Mouse (Mus musculus) c-Kit-negative CD71-positive TER-119-positive erythroid progenitor cells, embryonic 14.5 days (primary cell): Measurements from ENCODE around the gene Kcnab2.

ENCODE experiments used
- DNase-seq: peaks from one replicate; pipeline ENCODE4 v3.0.0-alpha.2; 2013; ENCODE audit warnings: low read depth, low spot score

Gene Kcnab2

DNA sequence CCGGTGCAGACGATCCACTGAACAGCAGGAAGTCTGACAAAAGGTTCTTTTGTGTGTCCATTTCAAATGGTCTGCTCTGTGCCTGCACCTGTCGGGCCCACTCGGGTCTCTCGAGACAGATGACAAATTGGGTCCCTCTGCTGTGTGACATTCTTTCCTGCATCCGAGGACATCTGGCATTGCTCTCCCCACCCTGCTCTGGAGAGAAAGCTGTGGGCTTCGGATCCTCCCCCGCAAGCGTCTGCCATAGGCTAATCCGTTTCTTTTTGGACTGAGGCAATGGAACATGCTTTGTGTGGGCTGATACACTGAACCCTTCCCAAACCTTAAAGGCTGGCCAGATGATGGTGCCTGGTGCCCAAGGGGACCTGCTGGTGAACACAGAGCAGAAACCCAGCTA is 24.6 kb downstream of the Kcnab2 start:
- no peak for DNase-seq

DNA sequence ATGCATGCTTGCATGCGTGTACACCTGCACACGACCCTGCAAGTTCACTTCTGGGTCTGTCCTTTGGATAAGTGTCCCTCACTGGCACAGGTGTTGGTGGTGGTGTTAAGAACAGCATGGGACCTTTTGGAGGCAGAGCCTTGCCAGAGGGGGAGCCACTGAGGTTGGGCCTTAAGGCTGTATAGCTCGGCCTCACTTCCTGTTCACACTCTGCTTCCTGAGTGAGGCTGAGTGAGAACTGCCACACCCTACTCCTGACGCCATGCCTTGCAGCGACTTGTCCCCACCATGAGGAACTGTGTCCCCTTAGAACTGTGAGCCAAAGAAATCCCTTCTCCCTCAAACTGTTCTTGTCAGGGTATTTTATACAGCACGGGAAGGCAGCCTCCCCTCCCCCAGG is 26.3 kb downstream of the Kcnab2 start:
- no peak for DNase-seq

- no peak for DNase-seq
These were observed 29.0 kb downstream of the Kcnab2 start for GRCm38 (mm10) chr4:152448666-152449018.

DNA sequence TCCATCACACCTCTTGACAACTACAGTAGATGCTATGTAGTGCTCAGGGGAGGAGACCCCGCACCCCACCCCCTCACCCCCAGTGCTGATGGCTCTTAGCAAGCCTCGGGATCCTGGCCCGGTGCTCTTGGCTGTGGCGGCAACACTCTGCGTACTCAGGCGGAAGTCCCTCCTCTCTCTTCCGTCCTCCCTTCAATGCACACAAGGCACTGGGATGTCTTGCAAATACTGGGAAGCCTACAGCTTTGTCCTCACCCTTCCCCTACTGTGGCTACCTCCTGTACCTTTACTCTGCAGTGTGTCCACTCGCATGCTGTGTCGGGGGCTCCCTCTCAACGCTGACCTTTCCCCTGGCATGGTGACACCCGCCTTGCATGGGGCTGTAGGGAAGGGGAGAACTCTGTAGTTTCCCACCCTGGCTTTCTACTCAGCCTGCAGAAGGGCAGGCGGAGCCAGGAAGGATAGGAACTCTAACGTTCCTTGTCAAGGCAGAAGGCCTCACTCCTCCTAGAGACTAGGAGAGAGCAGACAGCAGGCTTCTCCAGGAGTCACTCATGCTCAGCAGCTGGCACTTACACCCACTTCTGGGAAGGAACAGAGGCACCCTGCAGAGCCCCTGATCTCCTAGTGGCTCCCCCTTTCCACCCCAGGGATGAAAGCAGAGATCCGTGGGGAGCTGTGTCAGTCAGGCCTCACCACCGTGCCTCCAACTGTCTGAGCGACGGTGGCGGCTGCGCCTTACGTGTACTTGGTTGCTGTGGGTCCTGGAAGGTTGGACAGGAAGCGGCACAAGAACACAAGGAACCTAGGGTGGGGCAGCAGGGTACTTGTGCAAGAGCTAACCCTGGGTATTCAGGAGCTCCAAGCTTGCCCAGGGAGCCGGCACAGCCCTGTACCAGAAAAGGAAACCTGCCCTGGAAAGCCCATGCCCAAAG is 29.7 kb downstream of the Kcnab2 start:
- DNase-seq, result no peak

- no peak for DNase-seq
These were observed 31.5 kb downstream of the Kcnab2 start for GRCm38 (mm10) chr4:152446178-152446577.

- DNase-seq, result no peak
These were observed 36.1 kb downstream of the Kcnab2 start for GRCm38 (mm10) chr4:152441536-152441935.

- no peak for DNase-seq
These were observed 36.8 kb downstream of the Kcnab2 start for GRCm38 (mm10) chr4:152440882-152441281.

- DNase-seq, result peak; percentile 19
These were observed 42.4 kb downstream of the Kcnab2 start for GRCm38 (mm10) chr4:152435255-152435654.

DNA sequence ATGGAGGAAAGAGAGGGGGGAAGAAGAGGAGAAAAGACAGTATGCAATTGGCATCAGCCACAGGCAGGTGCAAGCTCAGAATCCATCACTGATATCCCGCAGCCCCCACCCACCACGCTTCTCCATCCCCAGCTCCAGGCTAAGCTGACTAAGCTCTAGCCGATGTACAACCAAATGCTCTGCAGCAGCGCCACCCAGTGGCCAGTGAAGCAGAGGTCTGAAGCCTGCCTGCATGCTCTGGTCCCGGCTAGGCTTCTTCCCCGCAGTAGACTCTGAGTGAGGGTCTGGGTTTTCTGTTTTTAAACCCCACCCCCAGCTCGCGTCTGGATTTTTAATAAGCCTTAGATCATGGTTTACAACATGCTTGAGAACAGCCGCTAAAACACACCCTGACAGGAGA is 42.8 kb downstream of the Kcnab2 start:
- peak; percentile 28 for DNase-seq

DNA sequence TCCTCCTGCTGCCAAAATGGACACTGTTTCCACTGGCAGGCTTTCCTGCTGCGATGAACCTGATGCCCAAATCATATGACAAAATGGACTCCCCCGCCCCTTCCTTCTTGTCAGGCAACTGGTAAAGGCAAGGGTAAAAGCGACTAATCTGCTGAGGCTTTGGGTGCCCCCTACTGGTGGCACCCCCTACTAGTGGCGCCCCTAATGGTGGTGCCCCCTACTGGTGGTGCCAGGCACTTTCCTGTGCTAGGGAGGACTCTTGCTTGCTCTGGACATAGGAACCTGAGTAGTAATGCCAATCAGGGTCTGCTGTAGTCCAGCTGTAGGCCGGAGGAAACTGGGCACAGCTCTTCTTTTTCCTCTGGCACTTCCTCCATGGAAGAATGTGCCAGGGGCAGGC is 45.4 kb downstream of the Kcnab2 start:
- DNase-seq, result no peak

DNA sequence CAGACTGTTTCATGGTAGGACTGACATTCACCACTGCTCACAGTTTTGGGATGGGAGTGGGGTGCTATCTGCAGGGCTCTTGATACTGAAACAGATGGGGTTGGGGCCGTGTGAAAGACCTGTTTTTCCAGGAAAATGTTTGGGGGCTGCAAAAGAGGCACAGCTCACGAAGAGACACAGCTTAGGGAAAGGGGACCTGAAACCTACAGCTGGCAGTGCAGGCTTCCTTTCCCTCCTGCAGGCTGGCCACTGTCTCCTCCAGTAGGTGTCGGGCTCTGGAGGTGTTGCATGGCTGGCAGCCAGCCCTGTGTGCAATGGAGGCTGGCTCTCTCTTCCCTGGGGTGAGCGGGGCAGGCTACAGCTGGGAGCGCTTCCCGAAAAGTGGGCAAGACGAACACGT is 49.4 kb downstream of the Kcnab2 start:
- DNase-seq, result no peak

DNA sequence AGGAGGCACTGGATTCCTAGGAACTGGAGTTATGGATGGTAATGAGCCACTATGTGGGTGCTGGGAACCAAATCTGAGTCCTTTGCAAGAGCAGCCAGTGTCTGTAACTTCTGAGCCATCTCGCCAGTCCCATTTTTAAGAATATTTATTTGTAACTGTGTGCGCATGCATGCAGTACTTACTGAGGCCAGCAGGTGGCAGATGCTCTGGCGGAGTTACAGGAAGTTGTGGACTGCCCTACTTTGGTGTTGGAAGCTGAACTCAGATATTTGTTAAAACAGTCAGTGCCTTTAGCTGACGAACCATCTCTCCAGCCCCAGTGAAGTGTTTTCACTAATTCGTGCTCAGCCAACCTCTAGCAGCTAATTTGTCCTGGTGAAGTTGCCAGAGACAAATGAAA is 52.7 kb downstream of the Kcnab2 start:
- no peak for DNase-seq

DNA sequence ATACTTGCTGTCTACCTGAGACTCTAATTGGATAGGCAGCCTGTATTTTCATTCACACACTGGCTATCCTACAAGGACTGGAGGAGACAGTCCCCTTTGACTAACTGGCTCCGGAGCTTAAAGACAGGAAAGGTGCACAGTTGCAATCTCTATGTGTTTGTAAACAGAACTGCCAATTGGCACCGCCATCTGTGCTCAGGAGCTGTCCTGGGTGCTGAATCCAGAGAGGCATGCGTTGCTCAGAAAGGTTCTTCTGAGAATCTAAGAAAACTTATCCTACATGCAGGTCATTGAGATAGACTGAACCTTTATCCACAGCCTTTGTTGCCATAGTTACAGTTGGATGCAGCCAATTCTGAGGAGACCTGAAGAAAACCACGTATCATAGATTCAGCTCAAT is 53.3 kb downstream of the Kcnab2 start:
- no peak for DNase-seq

DNA sequence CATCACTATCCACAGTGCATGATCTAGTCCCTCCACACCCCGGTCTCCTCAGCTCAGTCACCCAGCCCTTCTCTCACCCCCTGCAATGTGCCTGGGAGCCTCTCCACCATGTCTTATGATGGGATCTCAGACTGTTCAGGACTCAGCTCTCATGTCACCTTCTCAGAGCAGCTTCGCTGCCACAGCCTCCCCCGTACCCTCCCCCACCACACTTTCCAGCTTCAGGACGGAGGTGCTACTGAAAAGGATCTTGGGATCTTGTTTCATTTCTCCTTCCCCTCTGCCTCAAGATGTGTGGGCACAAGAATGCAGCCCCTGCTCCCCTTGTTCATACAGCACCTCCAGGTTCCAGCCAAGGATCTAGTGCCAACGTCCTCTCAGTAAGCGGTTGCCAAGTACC is 54.1 kb downstream of the Kcnab2 start:
- no peak for DNase-seq

DNA sequence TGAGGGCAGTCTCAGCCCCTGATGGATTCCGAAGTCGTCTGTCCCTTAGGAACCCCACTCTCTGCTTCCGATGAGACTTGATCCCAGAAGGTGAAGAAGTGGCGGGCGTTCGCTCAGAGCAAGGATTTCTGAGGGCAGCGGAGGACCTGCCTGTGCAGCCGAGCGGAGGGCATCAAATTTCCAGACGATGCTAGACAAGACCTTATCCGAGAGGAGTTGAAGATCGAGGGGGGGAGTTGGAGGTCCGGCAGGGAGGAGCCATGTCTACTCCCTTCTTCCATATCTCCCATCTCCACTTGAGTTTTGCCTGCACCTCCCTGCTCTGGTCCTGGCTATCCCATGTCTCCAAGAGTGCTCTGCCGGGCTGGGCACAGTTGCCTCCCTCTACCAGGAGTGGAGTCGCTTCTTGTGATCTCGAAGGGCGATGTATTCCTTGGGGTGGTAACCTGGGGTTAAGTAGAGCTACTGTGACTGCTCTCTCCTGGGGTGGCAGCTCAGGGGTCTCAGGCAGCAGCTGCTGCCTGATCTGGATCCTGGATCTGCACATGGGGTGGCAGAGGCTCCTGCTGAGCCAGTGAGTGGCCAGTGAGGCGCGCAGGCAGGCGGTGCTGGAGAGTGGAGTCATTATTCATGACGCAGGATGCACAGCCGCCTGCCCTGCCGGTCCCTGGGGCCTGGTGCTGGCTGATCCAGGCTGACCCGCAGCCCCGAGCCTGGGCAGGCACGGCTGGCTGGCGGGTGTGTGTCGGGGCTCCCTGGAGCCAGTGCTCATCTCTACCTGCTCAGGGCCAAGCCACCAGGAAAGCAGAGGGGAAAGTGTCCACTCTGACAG is 59.2 kb downstream of the Kcnab2 start:
- no peak for DNase-seq

- DNase-seq, result no peak
These were observed 65.1 kb downstream of the Kcnab2 start for GRCm38 (mm10) chr4:152412524-152413080.

- DNase-seq, result no peak
These were observed 66.7 kb downstream of the Kcnab2 start for GRCm38 (mm10) chr4:152410961-152411360.

GRCm38 (mm10) chr4:152406531-152406930 is 71.1 kb downstream of the Kcnab2 start:
- DNase-seq, result no peak

DNA sequence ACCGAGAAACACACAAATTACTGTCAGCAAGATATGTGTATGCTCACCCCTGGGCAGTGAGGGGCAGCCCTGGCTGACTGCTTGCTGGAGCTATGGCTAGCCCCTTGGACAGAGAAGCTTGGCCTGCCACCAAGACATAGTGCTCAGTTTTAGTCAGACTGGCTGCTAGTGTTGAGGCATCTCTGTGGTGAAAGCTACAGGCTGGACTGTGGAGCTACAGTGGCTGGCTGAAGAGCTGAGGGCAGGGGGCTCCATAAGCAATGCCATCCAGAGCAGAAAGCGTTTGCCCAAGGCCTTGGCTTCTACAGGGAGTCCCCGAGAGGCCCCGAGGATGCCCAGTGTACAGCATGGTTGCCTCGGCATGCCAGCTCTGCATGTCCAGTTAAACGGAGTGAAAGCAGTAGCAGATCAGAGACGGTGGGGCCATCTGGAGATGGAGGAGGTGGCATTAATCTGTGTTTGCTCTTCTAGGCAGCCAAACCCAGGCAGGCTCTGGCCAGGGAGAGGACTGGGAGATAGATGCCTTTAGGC is 71.9 kb downstream of the Kcnab2 start:
- DNase-seq, result no peak

GRCm38 (mm10) chr4:152405143-152405542 is 72.5 kb downstream of the Kcnab2 start:
- DNase-seq, result no peak

GRCm38 (mm10) chr4:152398926-152399325 is 78.7 kb downstream of the Kcnab2 start:
- no peak for DNase-seq

GRCm38 (mm10) chr4:152392627-152393026 is 85.0 kb downstream of the Kcnab2 start:
- no peak for DNase-seq
